Mouse (Mus musculus) fibroblast of lung, adult 2 months (primary cell): ENCODE data around the gene Zfp292.

Experiments
- DNase-seq: peaks from one replicate; pipeline ENCODE4 v3.0.0-alpha.2; 2011; ENCODE audit warnings: low read depth

The Zfp292 gene

GRCm38 (mm10) chr4:34796294-34796693 lies 86.5 kb downstream of the Zfp292 start:
- DNase-seq = no peak

- DNase-seq = no peak
Measured at GRCm38 (mm10) chr4:34786476-34786875, 96.3 kb downstream of the Zfp292 start.

- DNase-seq = no peak
Measured at GRCm38 (mm10) chr4:34785646-34786045, 97.1 kb downstream of the Zfp292 start.

- no peak for DNase-seq
Measured at GRCm38 (mm10) chr4:34784865-34785264, 97.9 kb downstream of the Zfp292 start.

- no peak for DNase-seq
Measured at GRCm38 (mm10) chr4:34782730-34783129, 100.0 kb downstream of the Zfp292 start.

- DNase-seq = peak; percentile 57
Measured at GRCm38 (mm10) chr4:34777677-34778527, 104.9 kb downstream of the Zfp292 start, which contains the start of gene Smim8. TSS of gene Smim8 (minus strand) at chr4:34778423.

GRCm38 (mm10) chr4:34771652-34772371 lies 110.9 kb downstream of the Zfp292 start:
- no peak for DNase-seq

- DNase-seq = no peak
Measured at GRCm38 (mm10) chr4:34756163-34756562, 126.6 kb downstream of the Zfp292 start, which contains the start of gene Gm136. TSS of gene Gm136 (minus strand) at chr4:34756263.
